Mouse (Mus musculus) neutrophil, adult 59 days (primary cell): ENCODE measurements around the gene Lilra5. TPM values are rescaled to one million over a fixed set of nuclear protein-coding genes. Genes with fewer than 3 reads are reported as not detected.

ENCODE experiments used
- total RNA-seq, 2 experiments: library from RNA; stranded (reverse); gene quantifications; 1 replicate in 1 of 2; 2 replicates in 1 of 2; pipeline ENCODE4 v1.2.4; 2023

Lilra5 gene
- under 1 TPM; 0.24 to 0.33 TPM for total RNA-seq

DNA sequence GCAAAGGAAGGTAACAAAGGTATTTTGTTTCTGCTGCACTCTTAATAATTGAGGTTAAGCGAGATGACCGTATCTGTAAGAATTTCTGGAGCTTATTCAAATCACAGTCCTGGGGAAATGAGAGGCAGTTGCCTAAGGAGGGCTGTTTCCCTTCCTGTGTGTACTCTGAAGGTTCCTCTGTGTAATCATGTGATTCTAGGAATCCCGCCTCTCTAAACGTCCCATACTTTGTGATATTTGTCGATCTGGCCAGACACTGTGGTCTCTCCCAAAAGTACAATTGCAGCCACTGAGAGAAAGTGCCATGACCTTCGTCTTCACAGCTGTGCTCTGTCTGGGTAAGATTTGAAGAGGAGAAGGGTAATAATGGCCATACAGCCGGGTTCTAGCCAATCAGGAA lies at the start of gene Lilra5:
TSS of gene Lilra5 (plus strand) at position 301 of the 400 bp plus-strand sequence.

Other genes starting within 250 kb of the Lilra5 start
- 10 to 100 TPM; 19.1 to 19.4 TPM for gene Lair1, start 174.6 kb upstream of the Lilra5 start, total RNA-seq
- gene Ttyh1, start 118.3 kb upstream of the Lilra5 start, total RNA-seq, result not detected
- gene Leng8, start 100.7 kb upstream of the Lilra5 start, total RNA-seq, result 100 to 1,000 TPM; 212 to 247 TPM
- gene Leng9, start 87.4 kb upstream of the Lilra5 start, total RNA-seq, result 1 to 10 TPM; 4.3 to 5.4 TPM
- not detected for gene Cdc42ep5, start 72.9 kb upstream of the Lilra5 start, total RNA-seq
- under 1 TPM in 1 of 2 experiments, not detected in 1; 0.38 TPM for gene Ncr1, start 100.0 kb downstream of the Lilra5 start, total RNA-seq
- under 1 TPM; 0.07 to 0.11 TPM for gene Gp6, start 160.0 kb downstream of the Lilra5 start, total RNA-seq
- 1 to 10 TPM; 3.5 to 4.5 TPM for gene Rdh13, start 207.9 kb downstream of the Lilra5 start, total RNA-seq
- 1 to 10 TPM; 6.2 to 9.9 TPM for gene Eps8l1, start 222.9 kb downstream of the Lilra5 start, total RNA-seq